Mouse (Mus musculus): Measurements from ENCODE around the gene Ankrd55. TPM values are rescaled to one million over a fixed set of nuclear protein-coding genes. Genes with fewer than 3 reads are reported as not detected.

The Ankrd55 gene
- total RNA-seq (2023): 1.4 TPM

DNA sequence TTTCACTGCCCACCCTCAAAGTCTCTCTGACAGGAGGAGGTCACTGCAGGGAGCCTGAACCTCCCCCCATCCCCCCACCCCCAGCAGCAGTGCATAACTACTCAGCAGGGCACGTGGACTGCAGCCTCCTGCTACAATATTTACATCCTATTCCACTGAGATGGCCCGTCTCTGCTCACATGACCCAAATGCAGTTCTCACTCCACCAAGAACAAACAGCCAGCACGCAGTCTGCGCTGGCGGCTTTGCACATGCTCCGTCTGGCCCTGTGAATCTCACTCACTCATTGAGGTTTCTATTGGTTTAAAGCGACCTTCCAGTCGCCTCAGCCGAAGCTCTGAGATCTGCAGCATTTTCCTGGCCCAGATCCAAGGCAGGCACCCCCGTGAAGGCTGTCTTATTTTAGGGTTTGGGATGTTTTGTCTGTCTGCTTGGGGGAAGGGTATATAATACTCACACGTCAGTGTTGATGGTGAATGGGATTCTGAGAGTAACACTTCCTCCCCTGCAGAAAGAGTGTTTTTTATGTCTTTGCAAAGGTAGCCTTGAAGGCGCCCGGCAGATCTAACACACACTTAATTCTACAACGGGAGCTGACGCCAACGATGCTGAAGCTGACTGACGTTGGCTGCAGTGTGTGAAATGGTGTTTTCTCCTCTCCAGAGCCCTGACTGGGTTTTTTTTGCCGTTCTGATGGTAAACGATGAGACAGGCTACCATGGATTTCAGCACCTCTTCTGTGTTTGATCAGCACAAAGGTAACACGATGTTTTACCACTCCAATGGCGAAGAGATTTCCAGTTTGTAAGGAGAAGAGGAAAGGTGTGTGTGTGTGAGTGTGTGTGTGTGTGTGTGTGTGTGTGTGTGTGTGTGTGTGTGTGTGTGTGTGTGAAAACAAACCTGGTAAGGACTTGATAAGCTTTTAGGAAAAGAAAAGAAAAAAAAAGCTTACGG, at the start of gene Ankrd55:
Gene Ankrd55, plus strand, starts transcription at position 227 of the 954 bp plus-strand sequence.

Other genes starting within 250 kb of the Ankrd55 start
- 230 TPM for gene Il6st, start 175.6 kb downstream of the Ankrd55 start, total RNA-seq (2023)

All from CD4-positive naive resting alpha-beta T cell, adult 57 days (primary cell).